Mouse (Mus musculus): ENCODE measurements at regions not wholly inside any gene's neighbourhood (a gene's known extent, or its start where the extent isn't known, plus 50 kb on each side); places are given as distances from the start of the nearest gene placed in this dataset.

DNA sequence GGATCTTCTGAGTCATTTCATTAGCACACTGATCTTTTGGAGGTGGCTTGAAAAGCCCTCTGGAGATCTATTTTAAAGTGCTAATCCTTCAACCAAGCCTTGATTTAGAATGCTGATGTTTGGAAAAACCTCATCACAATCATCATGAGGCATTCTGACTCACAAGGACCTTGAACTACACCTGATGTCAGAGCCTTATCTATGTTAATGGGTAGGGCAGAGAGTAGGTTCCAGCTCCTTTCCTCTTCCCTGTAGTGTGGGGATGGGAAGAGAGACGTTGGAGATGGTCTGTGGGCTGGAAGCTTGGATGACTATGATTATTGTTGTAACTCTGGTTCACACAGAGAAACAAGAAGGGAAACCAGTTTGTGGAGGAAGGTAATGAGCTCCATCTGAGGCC, 63.0 kb upstream of the Gsap start:
- TF ChIP-seq CTCF (IDR thresholded peaks at IDR 0.05; ENCODE audit: low read depth) (no peak), EP300 (IDR thresholded peaks at IDR 0.05; ENCODE audit: low read depth) (no peak)
